Mouse (Mus musculus) kidney, postnatal 36 days (tissue): Measurements from ENCODE around the gene Gm45062.

ENCODE experiments used
- DNase-seq, 2 experiments: peaks; one replicate each; pipeline ENCODE4 v3.0.0; 2021 to 2022; ENCODE audit warnings: mixed read lengths in 2 of 2

Gene Gm45062

GRCm38 (mm10) chr6:8370624-8371023 is 111.4 kb downstream of the Gm45062 start:
- DNase-seq = peak in 1 of 2 experiments; percentile 4

GRCm38 (mm10) chr6:8373051-8373450 is 113.8 kb downstream of the Gm45062 start:
- no peak for DNase-seq

- DNase-seq = no peak
These were observed 114.6 kb downstream of the Gm45062 start for GRCm38 (mm10) chr6:8373851-8374250.

GRCm38 (mm10) chr6:8374290-8374689 is 115.0 kb downstream of the Gm45062 start:
- DNase-seq = no peak

GRCm38 (mm10) chr6:8374712-8375111 is 115.5 kb downstream of the Gm45062 start:
- DNase-seq = no peak

GRCm38 (mm10) chr6:8376351-8376750 is 117.1 kb downstream of the Gm45062 start:
- no peak for DNase-seq

- no peak for DNase-seq
These were observed 118.4 kb downstream of the Gm45062 start for GRCm38 (mm10) chr6:8377667-8378066.

GRCm38 (mm10) chr6:8389307-8389706 is 130.1 kb downstream of the Gm45062 start:
- no peak for DNase-seq

GRCm38 (mm10) chr6:8390296-8390695 is 131.0 kb downstream of the Gm45062 start:
- no peak for DNase-seq

- DNase-seq = no peak
These were observed 131.7 kb downstream of the Gm45062 start for GRCm38 (mm10) chr6:8390935-8391334.

- DNase-seq = no peak
These were observed 133.8 kb downstream of the Gm45062 start for GRCm38 (mm10) chr6:8393029-8393428.

- no peak for DNase-seq
These were observed 134.8 kb downstream of the Gm45062 start for GRCm38 (mm10) chr6:8394044-8394443.

- DNase-seq = no peak
These were observed 135.8 kb downstream of the Gm45062 start for GRCm38 (mm10) chr6:8395061-8395460.

- no peak for DNase-seq
These were observed 138.0 kb downstream of the Gm45062 start for GRCm38 (mm10) chr6:8397252-8397651.

- DNase-seq = no peak
These were observed 140.5 kb downstream of the Gm45062 start for GRCm38 (mm10) chr6:8399710-8400109.

- no peak for DNase-seq
These were observed 143.9 kb downstream of the Gm45062 start for GRCm38 (mm10) chr6:8403127-8403526.

- DNase-seq = no peak
These were observed 146.6 kb downstream of the Gm45062 start for GRCm38 (mm10) chr6:8405844-8406243.

- no peak for DNase-seq
These were observed 149.1 kb downstream of the Gm45062 start for GRCm38 (mm10) chr6:8408332-8408731.

GRCm38 (mm10) chr6:8409865-8410264 is 150.6 kb downstream of the Gm45062 start:
- no peak for DNase-seq

GRCm38 (mm10) chr6:8412845-8413598 is 153.8 kb downstream of the Gm45062 start:
- no peak for DNase-seq

GRCm38 (mm10) chr6:8414020-8414419 is 154.8 kb downstream of the Gm45062 start:
- DNase-seq = peak; percentile 9 to 28

GRCm38 (mm10) chr6:8415823-8416222 is 156.6 kb downstream of the Gm45062 start:
- no peak for DNase-seq

GRCm38 (mm10) chr6:8416802-8417569 is 157.7 kb downstream of the Gm45062 start:
- no peak for DNase-seq
